In genomic region chr11:69765221-69766125, GRCm38 (mm10) we compare ENCODE assay signal across 8 mouse cellular contexts. TPM values are rescaled to one million over a fixed set of nuclear protein-coding genes. Genes with fewer than 3 reads are reported as not detected.
DNase-seq lines count a peak whose midpoint lies in the region; ATAC-seq and TF ChIP-seq lines count a peak whose summit lies in the region.

TSS of gene Zbtb4 (plus strand) at chr11:69765912.

- H3K4me3 ChIP-seq in cortical plate, adult 2 months (ENCODE audit: insufficient read depth, low read length), result peak within 1 kb of the TSS; percentile 99
- peak within 1 kb of the TSS; percentile 92 for H3K4me3 ChIP-seq in limb, embryonic 14.5 days (replicated peaks; ENCODE audit: low read length)
- H3K4me3 ChIP-seq in midbrain, embryonic 15.5 days, result peak within 1 kb of the TSS; percentile 92

- peak; percentile 35; the same call in 1 of the 2 replicates for TF ChIP-seq POLR2A in cortical plate, adult 2 months (IDR thresholded peaks at IDR 0.05; ENCODE audit: extremely low read depth, insufficient read depth, low read length)
- no peak for TF ChIP-seq POLR2A in limb, embryonic 14.5 days (IDR thresholded peaks at IDR 0.05; ENCODE audit: borderline replicate concordance, extremely low read depth, insufficient read depth, insufficient read length)

- H3K9me3 ChIP-seq in limb, embryonic 14.5 days (ENCODE audit: control insufficient read depth, low read length), result no peaks in the 10 kb centered on the region
- no peaks in the 10 kb centered on the region for H3K9me3 ChIP-seq in midbrain, embryonic 15.5 days

- DNase-seq in A20 (ENCODE audit: low read depth, low spot score), result peak; percentile 68
- peak; percentile 55 for DNase-seq in NIH3T3 (ENCODE audit: low read depth)
- peak; percentile 53 to 76 for DNase-seq in heart, adult 18-20 months
- peak; percentile 27 for DNase-seq in kidney, adult 11 months
- DNase-seq in limb, embryonic 14.5 days (ENCODE audit: low spot score), result no peak
- peak; percentile 30 to 47 for DNase-seq in thymus, adult 18-20 months

- ATAC-seq in limb, embryonic 14.5 days (ENCODE audit: low FRiP score, low read depth), result peak; percentile 66
- peak; percentile 72 for ATAC-seq in midbrain, embryonic 15.5 days (replicated peaks)

- H3K9ac ChIP-seq in limb, embryonic 14.5 days (ENCODE audit: low read depth, low read length, severe bottlenecking), result peak within 1 kb of the TSS; percentile 94
- H3K9ac ChIP-seq in midbrain, embryonic 15.5 days, result peak within 1 kb of the TSS; percentile 95

- peaks cover 15% of the 10 kb centered on the region for H3K4me1 ChIP-seq in cortical plate, adult 2 months (ENCODE audit: control insufficient read depth, insufficient read depth, low read length)
- peaks cover 26% of the 10 kb centered on the region for H3K4me1 ChIP-seq in limb, embryonic 14.5 days (ENCODE audit: control insufficient read depth, insufficient read depth, low read length)
- H3K4me1 ChIP-seq in midbrain, embryonic 15.5 days, result peaks cover 30% of the 10 kb centered on the region

- WGBS in limb, embryonic 14.5 days, result 31% methylated on average over 17 of the region's 55 CpGs
- WGBS in midbrain, embryonic 15.5 days, result 22% methylated on average over 31 of the region's 55 CpGs

- 0 out of 2 replicates have a peak, but pooled peaks cover 4% of the 10 kb centered on the region for H3K36me3 ChIP-seq in limb, embryonic 14.5 days (ENCODE audit: control insufficient read depth, insufficient read depth, low read length)
- H3K36me3 ChIP-seq in midbrain, embryonic 15.5 days (replicated peaks), result no peaks in the 10 kb centered on the region

- no peak for TF ChIP-seq CTCF in cortical plate, adult 2 months (IDR thresholded peaks at IDR 0.05; ENCODE audit: extremely low read depth, insufficient read depth, low read length)

- H3K4me2 ChIP-seq in limb, embryonic 14.5 days (replicated peaks; ENCODE audit: low read depth, low read length, severe bottlenecking), result peak within 1 kb of the TSS; percentile 81
- peak within 1 kb of the TSS; percentile 73 for H3K4me2 ChIP-seq in midbrain, embryonic 15.5 days

- H3K27me3 ChIP-seq in limb, embryonic 14.5 days (ENCODE audit: control insufficient read depth, insufficient read depth, low read length), result no peaks in the 10 kb centered on the region
- no peaks in the 10 kb centered on the region for H3K27me3 ChIP-seq in midbrain, embryonic 15.5 days (replicated peaks)

- peak within 1 kb of the TSS; percentile 100 for H3K27ac ChIP-seq in cortical plate, adult 2 months (ENCODE audit: insufficient read depth, low read length)
- peak within 1 kb of the TSS; percentile 93 for H3K27ac ChIP-seq in limb, embryonic 14.5 days (replicated peaks; ENCODE audit: low read depth, low read length)
- H3K27ac ChIP-seq in midbrain, embryonic 15.5 days, result peak within 1 kb of the TSS; percentile 85

RNA-seq across cellular contexts. Expression of gene Zbtb4, which starts in this region (rescaled TPM):
- 56.7 and 58.2 TPM in 2 replicates for polyA plus RNA-seq in cortical plate, adult 2 months (2012; rRNA removed)
- total RNA-seq in heart, adult 18-20 months (2021), result 10 to 100 TPM; 41.7 to 44.7 TPM
- polyA plus RNA-seq in limb, embryonic 14.5 days (2012; rRNA removed), result 12.8 and 14.3 TPM in 2 replicates
- 4.1 and 5.0 TPM in 2 replicates for polyA plus RNA-seq in limb, embryonic 14.5 days (2014; fragmentation: Nextera tagmentation; extraction: Ambion mirVana)
- 4.1 and 4.3 TPM in 2 replicates for polyA plus RNA-seq in midbrain, embryonic 15.5 days (2015; fragmentation: Nextera tagmentation; extraction: Ambion mirVana)
